Comparison of ENCODE assay signal across 8 mouse cellular contexts in genomic region chr4:145361065-145361464, GRCm38 (mm10). TPM values are rescaled to one million over a fixed set of nuclear protein-coding genes. Genes with fewer than 3 reads are reported as not detected.
DNase-seq lines count a peak whose midpoint lies in the region; ATAC-seq and TF ChIP-seq lines count a peak whose summit lies in the region.

No protein-coding gene starts in this region.

- peak; percentile 45 to 69; a peak in 3 of 4 replicates for ATAC-seq in hematopoietic stem cell, adult 5-6 weeks (replicated peaks in 1 of 2; ENCODE audit: insufficient read depth in 1 of 2, low FRiP score in 2 of 2, low TSS enrichment in 1 of 2, low read depth in 1 of 2, poor library complexity in 2 of 2, severe bottlenecking in 2 of 2)
- ATAC-seq in forebrain, embryonic 14.5 days = no peak
- ATAC-seq in midbrain, postnatal 0 days (ENCODE audit: low FRiP score) = no peak

- no peaks in the 10 kb centered on the region for H3K27me3 ChIP-seq in forebrain, embryonic 14.5 days (replicated peaks; ENCODE audit: control insufficient read depth, insufficient read depth, low read length)
- no peaks in the 10 kb centered on the region for H3K27me3 ChIP-seq in midbrain, postnatal 0 days (ENCODE audit: insufficient read depth, low read length)

- DNase-seq in ovary, adult 18-20 months (ENCODE audit: low spot score) = peak; percentile 62
- DNase-seq in ovary, postnatal 10 days (ENCODE audit: low spot score) = no peak
- peak; percentile 1 for DNase-seq in lung, postnatal 14 days
- peak; percentile 61 for DNase-seq in thymus, postnatal 25 days
- DNase-seq in forebrain, embryonic 14.5 days (ENCODE audit: low spot score) = no peak
- DNase-seq in cerebellum, postnatal 14 days = no peak
- no peak for DNase-seq in midbrain, postnatal 0 days (ENCODE audit: low spot score)

- no peak overlapping the region for H3K27ac ChIP-seq in forebrain, embryonic 14.5 days (ENCODE audit: low read depth, low read length)
- no peak overlapping the region for H3K27ac ChIP-seq in midbrain, postnatal 0 days (ENCODE audit: low read depth, low read length)

- H3K4me1 ChIP-seq in forebrain, embryonic 14.5 days (ENCODE audit: control insufficient read depth, insufficient read depth, low read length) = no peaks in the 10 kb centered on the region
- no peaks in the 10 kb centered on the region for H3K4me1 ChIP-seq in midbrain, postnatal 0 days (ENCODE audit: insufficient read depth, low read length)

- no peak overlapping the region for H3K4me2 ChIP-seq in forebrain, embryonic 14.5 days (ENCODE audit: low read length)
- H3K4me2 ChIP-seq in midbrain, postnatal 0 days (ENCODE audit: low read depth, low read length, poor library complexity, severe bottlenecking) = no peak overlapping the region

- TF ChIP-seq CTCF in midbrain, postnatal 0 days (IDR thresholded peaks at IDR 0.05) = no peak

- WGBS in forebrain, embryonic 14.5 days = 49% methylated on average over 12 of the region's 12 CpGs
- 42% methylated on average over 12 of the region's 12 CpGs for WGBS in midbrain, postnatal 0 days

- H3K9ac ChIP-seq in forebrain, embryonic 14.5 days (ENCODE audit: low read length) = no peak overlapping the region
- no peak overlapping the region for H3K9ac ChIP-seq in midbrain, postnatal 0 days (replicated peaks; ENCODE audit: low read length, poor library complexity, severe bottlenecking)

- no peak overlapping the region for H3K4me3 ChIP-seq in forebrain, embryonic 14.5 days (ENCODE audit: low read depth, low read length)
- H3K4me3 ChIP-seq in midbrain, postnatal 0 days (ENCODE audit: low read depth, low read length) = no peak overlapping the region

- no peaks in the 10 kb centered on the region for H3K9me3 ChIP-seq in forebrain, embryonic 14.5 days (replicated peaks; ENCODE audit: control insufficient read depth, low read length)
- H3K9me3 ChIP-seq in midbrain, postnatal 0 days (ENCODE audit: low read length) = no peaks in the 10 kb centered on the region

- H3K36me3 ChIP-seq in forebrain, embryonic 14.5 days (ENCODE audit: control insufficient read depth, insufficient read depth, low read length) = no peaks in the 10 kb centered on the region
- H3K36me3 ChIP-seq in midbrain, postnatal 0 days (ENCODE audit: insufficient read depth, low read length) = no peaks in the 10 kb centered on the region

RNA-seq across cellular contexts. Expression of gene Tnfrsf8, which starts 46.1 kb away (rescaled TPM):
- total RNA-seq in hematopoietic stem cell, adult 5-6 weeks (2017) = 0.25 TPM in 1 of 2 replicates, not detected in the other
- polyA plus RNA-seq in forebrain, embryonic 14.5 days (2014; fragmentation: Nextera tagmentation; extraction: Ambion mirVana) = 0.09 and 0.15 TPM in 2 replicates
- 3.3 and 3.7 TPM in 2 replicates for total RNA-seq in midbrain, postnatal 0 days (2014; rRNA removed)
- 3.0 TPM in 2 replicates for polyA plus RNA-seq in midbrain, postnatal 0 days (2015; fragmentation: Nextera tagmentation; extraction: Ambion mirVana)

Comparison
In these comparisons a context has a peak if more than half of its experiments do, and no peak if none do; other contexts are left out.
1. DNase-seq: peak in ovary, adult 18-20 months (single experiment), lung, postnatal 14 days (single experiment) and thymus, postnatal 25 days (single experiment); none in ovary, postnatal 10 days (single experiment), forebrain, embryonic 14.5 days (single experiment), cerebellum, postnatal 14 days (0 of 2) and midbrain, postnatal 0 days (single experiment).
2. ATAC-seq: peak in hematopoietic stem cell, adult 5-6 weeks (2 of 2); none in forebrain, embryonic 14.5 days (single experiment) and midbrain, postnatal 0 days (single experiment).